Mouse (Mus musculus) midbrain, embryonic 14.5 days (tissue): ENCODE data around the gene Gm17545. TPM values are rescaled to one million over a fixed set of nuclear protein-coding genes. Genes with fewer than 3 reads are reported as not detected.

ENCODE experiments used
- ATAC-seq: fragments of 200-750 bp; cut with Nextera tagmentation; 2 replicates; pipeline ENCODE4 v1.8.0; 2017; ENCODE audit warnings: moderate number of reproducible peaks, moderate library complexity; ENCODE audit not compliant: low FRiP score, low TSS enrichment
- DNase-seq: peaks from one replicate; pipeline ENCODE4 v3.0.0-alpha.2; 2015
- H3K27ac ChIP-seq: fragments of 300-500 bp; sonication (generic); replicated peaks from 2 replicates; pipeline ENCODE4 v1.5.1; 2014; ENCODE audit warnings: mild to moderate bottlenecking, low read depth, low read length, moderate library complexity
- H3K27me3 ChIP-seq: fragments of 300-500 bp; sonication (generic); 2 replicates; pipeline ENCODE4 v1.6.1; 2014; ENCODE audit warnings: low read length, control low read depth, mixed read lengths; ENCODE audit not compliant: control insufficient read depth, insufficient read depth
- H3K36me3 ChIP-seq: fragments of 300-500 bp; sonication (generic); 2 replicates; pipeline ENCODE4 v1.6.1; 2014; ENCODE audit warnings: low read length, control low read depth; ENCODE audit not compliant: control insufficient read depth, insufficient read depth
- H3K4me1 ChIP-seq: fragments of 300-500 bp; sonication (generic); 2 replicates; pipeline ENCODE4 v1.6.1; 2014; ENCODE audit warnings: mild to moderate bottlenecking, antibody characterized with exemption, low read length, control low read depth; ENCODE audit not compliant: control insufficient read depth, insufficient read depth
- H3K4me2 ChIP-seq: fragments of 300-500 bp; sonication (generic); 2 replicates; pipeline ENCODE4 v1.6.1; 2014; ENCODE audit warnings: mild to moderate bottlenecking, low read length, moderate library complexity
- H3K4me3 ChIP-seq: fragments of 300-500 bp; sonication (generic); replicated peaks from 2 replicates; pipeline ENCODE4 v1.5.1; 2014; ENCODE audit warnings: low read depth, low read length
- H3K9ac ChIP-seq: fragments of 300-500 bp; sonication (generic); replicated peaks from 2 replicates; pipeline ENCODE4 v1.6.1; 2014; ENCODE audit warnings: mild to moderate bottlenecking, low read length, moderate library complexity
- H3K9me3 ChIP-seq: fragments of 300-500 bp; sonication (generic); 2 replicates; pipeline ENCODE4 v1.6.1; 2016; ENCODE audit warnings: low read length, control low read depth, mixed read lengths; ENCODE audit not compliant: control insufficient read depth
- WGBS: fragments of 180-500 bp; shearing (Covaris S2); extraction: QIAGEN DNeasy Blood & Tissue Kit; methylation state at CpG from one replicate; pipeline ENCODE4 v1.1.7; 2014; 5-methylcytosine and 5-hydroxymethylcytosine counted together
- polyA plus RNA-seq: library from polyadenylated mRNA; unstranded; fragments of >200 nt; fragmentation: Nextera tagmentation; extraction: Ambion mirVana; gene quantifications from 2 replicates; pipeline ENCODE4 v1.2.1, GENCODE M21; 2014

Gene Gm17545
- polyA plus RNA-seq, 1 experiment from 2014 or later, result not detected

- H3K4me3 ChIP-seq, result no peak overlapping the region
- 23% methylated on average over 7 of the region's 7 CpGs for whole genome bisulfite sequencing
- no peak overlapping the region for H3K4me2 ChIP-seq
- H3K9ac ChIP-seq, result no peak overlapping the region
- no peaks in the 10 kb centered on the region for H3K4me1 ChIP-seq
- no peaks in the 10 kb centered on the region for H3K36me3 ChIP-seq
- H3K27me3 ChIP-seq, result no peaks in the 10 kb centered on the region
- H3K9me3 ChIP-seq, result no peaks in the 10 kb centered on the region
- no peak for DNase-seq
- no peak overlapping the region for H3K27ac ChIP-seq
- ATAC-seq, result no peak
Observed at GRCm38 (mm10) chr9:22420491-22420890, 33.6 kb upstream of the Gm17545 start.

- no peak overlapping the region for H3K4me2 ChIP-seq
- H3K4me1 ChIP-seq, result no peaks in the 10 kb centered on the region
- H3K4me3 ChIP-seq, result no peak overlapping the region
- H3K27ac ChIP-seq, result no peak overlapping the region
- 73% methylated on average over 1 of the region's 1 CpGs for WGBS
- ATAC-seq (no peak), DNase-seq (no peak)
- H3K27me3 ChIP-seq, result no peaks in the 10 kb centered on the region
- no peak overlapping the region for H3K9ac ChIP-seq
- no peaks in the 10 kb centered on the region for H3K9me3 ChIP-seq
- H3K36me3 ChIP-seq, result no peaks in the 10 kb centered on the region
Observed at GRCm38 (mm10) chr9:22422559-22422958, 31.5 kb upstream of the Gm17545 start.

GRCm38 (mm10) chr9:22423507-22423906 lies 30.6 kb upstream of the Gm17545 start:
- no peak overlapping the region for H3K27ac ChIP-seq
- DNase-seq, result no peak
- no peaks in the 10 kb centered on the region for H3K36me3 ChIP-seq
- WGBS, result 66% methylated on average over 1 of the region's 1 CpGs
- no peak for ATAC-seq
- H3K9ac ChIP-seq, result no peak overlapping the region
- no peaks in the 10 kb centered on the region for H3K9me3 ChIP-seq
- H3K27me3 ChIP-seq, result no peaks in the 10 kb centered on the region
- no peaks in the 10 kb centered on the region for H3K4me1 ChIP-seq
- H3K4me2 ChIP-seq, result no peak overlapping the region
- H3K4me3 ChIP-seq, result no peak overlapping the region

- no peaks in the 10 kb centered on the region for H3K4me1 ChIP-seq
- DNase-seq (no peak), ATAC-seq (no peak)
- no peak overlapping the region for H3K4me3 ChIP-seq
- no peak overlapping the region for H3K27ac ChIP-seq
- H3K4me2 ChIP-seq, result no peak overlapping the region
- no peaks in the 10 kb centered on the region for H3K9me3 ChIP-seq
- no peaks in the 10 kb centered on the region for H3K27me3 ChIP-seq
- WGBS, result 84% methylated on average over 10 of the region's 10 CpGs
- no peaks in the 10 kb centered on the region for H3K36me3 ChIP-seq
- H3K9ac ChIP-seq, result no peak overlapping the region
Observed at GRCm38 (mm10) chr9:22424196-22424595, 29.9 kb upstream of the Gm17545 start.

- 98% methylated on average over 4 of the region's 4 CpGs for WGBS
- Histone ChIP-seq H3K9ac (no peak overlapping the region), H3K9me3 (no peaks in the 10 kb centered on the region), H3K27me3 (no peaks in the 10 kb centered on the region), H3K27ac (no peak overlapping the region), H3K4me2 (no peak overlapping the region), H3K4me1 (no peaks in the 10 kb centered on the region), H3K36me3 (no peaks in the 10 kb centered on the region), H3K4me3 (no peak overlapping the region)
- ATAC-seq (no peak), DNase-seq (no peak)
Observed at GRCm38 (mm10) chr9:22424719-22425118, 29.4 kb upstream of the Gm17545 start.

- Histone ChIP-seq H3K9ac (no peak overlapping the region), H3K9me3 (no peaks in the 10 kb centered on the region), H3K27me3 (no peaks in the 10 kb centered on the region), H3K4me3 (no peak overlapping the region), H3K4me2 (no peak overlapping the region), H3K4me1 (no peaks in the 10 kb centered on the region), H3K36me3 (no peaks in the 10 kb centered on the region), H3K27ac (no peak overlapping the region)
- DNase-seq (no peak), ATAC-seq (no peak)
- 22% methylated on average over 4 of the region's 4 CpGs for WGBS
Observed at GRCm38 (mm10) chr9:22428028-22428665, 25.9 kb upstream of the Gm17545 start.

- Histone ChIP-seq H3K27me3 (no peaks in the 10 kb centered on the region), H3K9me3 (no peaks in the 10 kb centered on the region), H3K27ac (no peak overlapping the region), H3K9ac (no peak overlapping the region), H3K4me2 (no peak overlapping the region), H3K4me3 (no peak overlapping the region), H3K36me3 (no peaks in the 10 kb centered on the region), H3K4me1 (no peaks in the 10 kb centered on the region)
- 77% methylated on average over 14 of the region's 14 CpGs for WGBS
- DNase-seq, result no peak
- no peak for ATAC-seq
Observed at GRCm38 (mm10) chr9:22428666-22429410, 25.3 kb upstream of the Gm17545 start.

GRCm38 (mm10) chr9:22429533-22430241 lies 24.4 kb upstream of the Gm17545 start:
- no peak overlapping the region for H3K9ac ChIP-seq
- no peaks in the 10 kb centered on the region for H3K36me3 ChIP-seq
- ATAC-seq (no peak), DNase-seq (peak; percentile 27)
- 41% methylated on average over 15 of the region's 15 CpGs for WGBS
- no peaks in the 10 kb centered on the region for H3K9me3 ChIP-seq
- H3K4me1 ChIP-seq, result no peaks in the 10 kb centered on the region
- no peak overlapping the region for H3K4me3 ChIP-seq
- H3K27ac ChIP-seq, result no peak overlapping the region
- no peaks in the 10 kb centered on the region for H3K27me3 ChIP-seq
- H3K4me2 ChIP-seq, result no peak overlapping the region
